Mouse (Mus musculus): Measurements from ENCODE around the gene Cdkl1.

DNA sequence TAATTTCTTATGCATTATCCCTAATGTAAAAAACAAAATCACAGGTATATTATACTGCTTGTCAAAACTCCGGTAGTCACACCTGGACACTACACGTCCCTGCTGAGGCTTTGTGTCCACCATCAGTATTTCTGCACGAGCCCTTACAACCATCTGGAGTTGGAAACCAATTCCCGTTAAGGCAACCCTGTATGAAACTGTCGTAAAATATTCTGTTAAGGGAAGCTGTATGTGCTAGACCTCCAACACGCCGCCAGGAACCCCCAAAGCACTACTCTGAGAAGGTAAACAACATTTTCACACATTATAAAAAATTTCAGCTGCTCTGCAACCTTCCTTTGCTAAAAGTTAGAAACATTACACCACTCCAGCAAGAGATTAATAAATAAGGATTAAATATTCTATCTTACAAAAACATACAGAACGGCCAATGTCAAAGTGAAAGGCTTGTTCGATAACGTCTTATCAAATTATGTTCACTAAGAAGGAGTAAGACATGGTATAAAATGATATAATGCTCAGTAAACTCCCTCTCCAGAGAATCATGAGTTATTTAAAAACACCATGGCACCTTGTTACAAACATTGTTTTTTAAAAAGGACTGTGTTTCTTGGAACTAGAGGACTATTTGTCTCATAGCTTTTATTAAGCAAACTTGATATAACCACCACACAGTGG is 13.5 kb upstream of the Cdkl1 start:
- TF ChIP-seq EP300 (IDR thresholded peaks at IDR 0.05; ENCODE audit: insufficient read depth, low read depth, low read length) (no peak), CTCF (IDR thresholded peaks at IDR 0.05) (no peak)

Data from heart, adult 2 months (tissue).